Mouse (Mus musculus) thymus, postnatal 10 days (tissue): ENCODE results near the gene Spaca7.
"Not testable (repeated sequence)": the region's sequence is repeated elsewhere in the genome, so short reads cannot be mapped to it uniquely, and the experiment has no call there.

ENCODE experiments used
- DNase-seq, 2 experiments: peaks; one replicate each; pipeline ENCODE4 v3.0.0; 2021; ENCODE audit warnings: low spot score in 2 of 2

Gene Spaca7

DNA sequence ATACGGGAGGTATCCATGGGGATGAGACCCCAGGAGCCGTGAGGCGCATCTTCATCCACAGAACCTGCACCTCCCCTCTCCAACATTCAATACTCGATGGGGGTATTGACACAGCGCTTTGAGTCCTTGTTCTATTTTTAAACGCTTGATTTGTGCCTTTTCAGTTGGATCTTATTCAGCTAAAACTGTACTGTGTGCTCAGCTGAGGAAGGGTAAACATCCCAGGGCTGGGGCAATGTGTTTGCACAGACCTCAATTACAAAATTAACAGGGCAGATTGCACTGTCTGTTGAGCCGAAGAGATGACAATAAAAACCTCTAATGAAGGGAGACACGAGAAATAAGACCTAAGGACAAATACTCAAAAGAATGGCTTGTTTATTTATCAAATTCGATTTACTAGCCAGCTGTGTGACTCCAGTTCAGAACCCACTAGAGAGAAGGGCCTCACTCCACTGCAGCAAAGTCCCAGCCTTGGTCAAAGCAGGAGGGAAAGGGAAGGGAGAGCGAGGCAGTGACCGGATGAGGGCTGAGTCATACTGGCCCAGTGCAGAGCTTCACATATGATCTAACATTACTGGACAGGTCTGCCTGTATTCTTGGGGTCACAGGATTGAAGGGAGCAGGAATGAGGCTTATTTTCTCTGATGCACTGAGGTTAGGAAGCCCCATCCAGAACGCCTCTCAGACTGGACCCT lies 37.1 kb downstream of the Spaca7 start:
- DNase-seq, result no peak

DNA sequence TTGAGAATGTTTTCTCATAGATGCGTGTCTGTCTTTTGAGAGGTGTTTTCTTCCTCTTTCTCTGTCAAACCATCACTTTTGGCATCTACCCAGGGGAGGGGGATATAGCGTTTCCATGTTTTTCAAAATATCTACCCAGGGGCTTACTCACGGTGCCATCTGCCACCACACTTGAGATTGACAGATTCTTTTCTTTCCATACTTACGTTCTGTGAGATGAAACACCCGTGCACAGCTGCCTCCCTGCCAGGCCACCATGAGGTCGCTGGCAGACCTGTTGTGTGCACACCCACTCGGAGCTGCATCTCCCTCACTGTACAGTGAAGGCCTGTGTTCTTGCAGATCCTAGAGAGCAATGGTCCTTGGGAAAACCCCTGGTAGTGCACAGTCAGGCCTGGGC lies 40.4 kb downstream of the Spaca7 start:
- no peak for DNase-seq

DNA sequence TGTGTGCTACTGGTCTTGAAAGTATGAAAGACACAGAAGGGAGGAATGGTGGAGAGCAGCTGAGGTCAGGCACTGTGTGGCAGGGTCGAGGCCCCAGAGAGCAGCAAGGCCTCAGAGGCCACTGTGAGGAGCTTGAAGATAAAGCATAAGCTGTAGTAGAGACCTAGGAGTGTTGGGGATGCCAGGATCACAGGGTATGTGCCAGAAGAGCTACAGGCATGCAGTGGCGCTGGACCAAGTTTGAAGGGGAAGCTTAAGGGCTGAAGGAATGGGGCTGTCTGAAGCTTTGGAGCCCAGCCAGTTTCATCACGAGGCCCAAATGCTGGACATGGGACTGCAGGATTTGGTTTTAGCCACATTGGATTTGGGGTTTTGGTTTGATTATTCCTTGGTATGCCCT lies 44.5 kb downstream of the Spaca7 start:
- not testable (repeated sequence) for DNase-seq

DNA sequence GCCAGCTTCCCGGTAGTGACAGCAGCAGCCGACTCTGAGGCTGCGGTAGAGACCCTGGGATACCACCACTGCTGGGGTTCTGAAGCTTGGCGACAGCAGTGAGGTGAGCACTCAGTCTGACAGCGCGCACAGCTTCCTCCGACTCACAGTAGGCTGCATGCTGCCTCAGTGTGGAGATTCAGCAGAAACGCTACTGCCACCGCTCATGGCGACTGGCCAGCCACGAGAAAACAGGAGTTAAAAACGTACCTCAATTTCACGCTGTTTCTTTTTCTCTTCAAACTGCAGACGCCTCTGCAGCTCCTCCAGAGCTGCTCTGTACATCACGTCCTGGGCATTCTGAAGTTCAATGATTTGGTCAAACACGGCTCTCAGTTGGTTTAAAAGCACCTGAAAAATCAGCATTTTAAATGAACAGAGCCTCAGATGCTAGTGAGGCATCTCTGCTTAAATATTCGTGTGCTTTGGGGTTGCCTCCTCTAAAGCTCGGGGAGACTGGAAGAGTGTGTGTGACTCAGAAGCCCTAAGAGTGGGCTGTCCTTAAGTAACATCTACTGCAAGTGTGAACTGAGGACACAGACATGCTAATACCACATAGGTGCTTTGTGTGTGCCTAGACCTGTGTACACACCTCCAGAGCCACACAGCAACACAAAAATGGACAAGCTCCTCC lies 48.9 kb downstream of the Spaca7 start:
- DNase-seq, result no peak

DNA sequence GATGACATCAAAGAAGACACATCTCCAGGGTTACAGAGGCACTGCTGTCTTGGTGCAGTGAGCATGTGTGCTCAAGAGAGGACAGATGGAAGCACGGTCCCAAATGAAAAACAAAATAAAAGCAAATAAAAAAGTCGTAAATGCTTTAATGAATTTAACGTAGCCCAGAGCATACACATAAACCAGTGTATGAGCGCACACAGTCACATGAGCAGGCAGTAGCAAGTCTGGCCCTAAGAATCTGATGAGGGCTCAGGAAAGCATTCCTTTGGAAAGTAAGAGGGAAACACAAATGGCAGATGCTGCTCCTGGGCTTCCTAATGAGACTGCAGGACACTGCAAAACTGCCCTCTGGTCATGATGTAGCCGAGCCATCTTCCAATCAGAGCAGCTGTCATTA lies 53.1 kb downstream of the Spaca7 start:
- no peak for DNase-seq

DNA sequence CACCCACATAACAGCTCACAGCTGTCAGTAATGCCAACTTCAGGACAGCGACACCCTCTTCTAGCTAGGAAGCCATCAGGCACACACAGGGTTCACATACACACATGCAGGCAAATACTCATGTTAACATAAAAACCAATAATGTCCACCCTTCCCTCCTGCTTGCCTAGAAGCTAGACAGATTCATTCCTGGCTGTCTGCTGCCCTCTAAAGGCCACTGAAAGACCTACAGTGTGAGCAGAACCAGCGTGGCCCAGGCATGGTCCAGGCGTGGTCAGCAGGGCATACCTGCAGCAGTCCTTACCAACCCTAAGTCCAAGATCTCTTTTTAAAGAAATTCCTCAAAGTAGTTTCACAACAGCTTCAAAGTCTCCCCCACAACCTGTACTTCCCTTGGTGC lies 56.2 kb downstream of the Spaca7 start:
- DNase-seq, result no peak

DNA sequence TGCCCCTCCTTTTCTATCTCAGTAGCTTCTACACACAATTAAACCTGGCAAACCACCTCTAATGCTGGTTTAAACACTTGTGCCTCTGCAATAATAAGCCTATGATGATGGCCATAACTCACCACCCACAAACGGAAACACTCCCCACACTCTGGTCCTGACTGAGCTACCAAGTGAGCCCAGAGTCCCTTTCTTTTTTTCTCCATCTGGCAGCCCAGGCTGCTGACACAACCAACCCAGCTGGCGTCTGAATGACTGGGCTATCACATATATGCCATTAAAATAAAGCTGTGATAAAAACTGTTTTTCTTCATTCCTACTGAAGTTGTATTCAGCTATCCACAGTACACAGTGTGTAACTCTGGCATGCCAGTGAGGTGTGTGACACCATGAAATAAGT lies 62.5 kb downstream of the Spaca7 start:
- DNase-seq, result no peak

DNA sequence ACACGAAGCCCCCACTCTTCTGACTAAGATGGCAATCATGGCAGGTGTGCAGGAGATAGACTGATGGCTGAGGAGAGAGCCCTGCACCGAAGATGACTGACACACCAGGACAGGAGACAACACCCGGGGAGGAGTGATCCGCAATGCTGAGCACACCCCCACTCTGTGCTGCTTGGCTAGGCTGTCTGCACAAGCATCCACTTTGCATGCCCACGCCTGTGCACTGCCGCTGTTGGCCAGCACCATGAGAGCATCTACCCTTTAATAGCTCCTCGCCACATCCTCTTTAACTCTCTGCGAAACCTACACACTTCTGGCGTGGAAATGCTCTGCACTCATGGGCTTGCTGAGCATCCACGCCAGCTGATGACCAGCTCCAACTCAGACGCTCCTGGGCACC lies 65.6 kb downstream of the Spaca7 start:
- no peak for DNase-seq

DNA sequence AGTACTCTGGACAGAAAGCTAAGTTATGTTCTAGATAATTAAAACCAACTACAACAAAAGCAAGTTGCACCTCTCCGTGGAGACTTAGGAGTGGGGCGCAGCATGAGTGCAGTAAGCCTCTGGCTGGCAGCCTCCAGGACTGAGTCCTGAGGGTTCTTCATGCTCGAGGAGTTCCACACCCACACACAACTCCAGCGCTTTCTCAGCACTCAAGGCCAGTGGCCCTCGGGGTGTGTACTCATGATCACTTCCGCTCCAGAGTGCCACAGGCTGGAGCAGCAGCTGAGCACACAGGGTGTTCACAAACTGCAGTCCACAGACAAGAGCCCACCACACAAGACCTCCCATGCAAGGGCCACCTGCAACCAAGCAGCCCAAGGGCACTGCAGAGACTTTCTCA lies 68.7 kb downstream of the Spaca7 start:
- no peak for DNase-seq

DNA sequence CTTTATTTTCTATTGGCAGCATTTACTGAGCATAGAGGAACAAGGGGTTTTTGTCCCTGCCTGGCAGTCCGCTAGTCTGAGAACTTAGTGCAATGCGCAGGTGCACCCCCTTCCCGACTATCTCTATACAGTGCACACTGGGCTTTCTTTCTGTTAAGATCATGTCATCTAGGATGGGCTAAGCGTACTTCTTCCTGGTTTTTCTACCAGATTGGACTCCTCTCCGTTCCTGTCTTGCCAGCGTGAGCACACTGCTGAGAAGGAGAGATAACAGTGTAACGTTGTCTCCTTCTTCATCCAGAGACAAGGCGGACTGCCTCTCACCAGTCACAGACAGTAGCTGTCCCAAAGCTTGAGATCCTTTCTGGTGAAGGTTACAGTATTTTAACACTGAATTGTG lies 71.5 kb downstream of the Spaca7 start:
- DNase-seq, result no peak

DNA sequence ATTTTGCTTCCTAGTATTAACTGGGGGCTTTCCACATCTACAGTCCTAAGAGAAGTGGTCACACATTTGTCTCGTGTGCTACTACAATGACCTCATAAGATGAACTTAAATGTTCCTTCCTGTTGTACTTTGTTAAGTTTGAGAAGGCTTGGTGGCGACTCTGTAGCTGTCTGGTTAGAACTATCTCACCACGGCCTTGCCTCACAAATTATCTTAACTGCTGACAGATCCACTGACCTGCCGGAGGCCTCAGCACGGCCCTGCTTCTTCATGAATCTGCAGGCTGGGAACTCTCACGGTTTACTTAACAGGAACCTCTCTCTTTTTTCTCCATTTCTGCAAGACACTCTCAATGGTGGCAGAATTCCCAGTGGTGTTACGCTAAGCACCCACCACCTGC lies 72.1 kb downstream of the Spaca7 start:
- no peak for DNase-seq

DNA sequence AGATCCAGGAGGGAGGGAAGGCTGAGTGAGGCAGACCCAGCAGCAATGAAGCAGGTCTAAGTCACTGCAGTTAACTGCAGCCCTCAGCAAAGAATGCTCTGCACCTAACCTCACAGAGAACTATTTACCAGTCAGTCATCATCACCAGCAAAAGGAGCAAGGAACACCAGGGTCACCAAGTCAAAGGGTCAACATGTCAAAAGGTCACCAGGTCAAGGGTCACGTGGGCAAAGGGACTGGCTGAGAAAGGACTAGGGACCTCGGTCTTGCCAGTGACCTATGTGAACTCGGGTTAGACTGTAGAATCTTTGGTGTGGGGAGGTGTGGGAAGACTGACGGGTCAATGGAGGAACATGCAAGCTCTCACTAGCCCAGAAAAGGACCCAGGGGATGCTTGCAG lies 73.7 kb downstream of the Spaca7 start:
- no peak for DNase-seq

DNA sequence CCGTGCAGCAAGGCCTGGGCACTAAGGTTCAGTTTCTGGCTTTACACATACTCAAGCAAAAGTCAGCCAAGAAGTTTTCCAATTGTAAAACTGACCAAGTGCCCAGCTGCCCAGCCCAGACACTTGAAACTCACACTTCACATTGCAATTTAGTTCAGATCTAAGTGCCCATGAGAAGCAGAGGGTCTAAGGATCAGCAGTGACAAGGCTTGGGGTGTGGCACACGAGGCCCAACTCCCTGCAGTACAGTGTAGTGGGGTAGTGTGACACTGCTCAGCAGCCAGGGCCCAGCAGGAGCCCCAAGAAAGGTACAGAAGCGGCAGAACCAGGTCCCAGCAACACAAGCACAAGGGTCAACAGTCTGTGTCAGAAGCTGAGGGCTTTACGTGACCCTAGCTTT lies 76.1 kb downstream of the Spaca7 start:
- DNase-seq, result no peak
